11 mouse cellular contexts compared by ENCODE assay signal in the genomic region with DNA sequence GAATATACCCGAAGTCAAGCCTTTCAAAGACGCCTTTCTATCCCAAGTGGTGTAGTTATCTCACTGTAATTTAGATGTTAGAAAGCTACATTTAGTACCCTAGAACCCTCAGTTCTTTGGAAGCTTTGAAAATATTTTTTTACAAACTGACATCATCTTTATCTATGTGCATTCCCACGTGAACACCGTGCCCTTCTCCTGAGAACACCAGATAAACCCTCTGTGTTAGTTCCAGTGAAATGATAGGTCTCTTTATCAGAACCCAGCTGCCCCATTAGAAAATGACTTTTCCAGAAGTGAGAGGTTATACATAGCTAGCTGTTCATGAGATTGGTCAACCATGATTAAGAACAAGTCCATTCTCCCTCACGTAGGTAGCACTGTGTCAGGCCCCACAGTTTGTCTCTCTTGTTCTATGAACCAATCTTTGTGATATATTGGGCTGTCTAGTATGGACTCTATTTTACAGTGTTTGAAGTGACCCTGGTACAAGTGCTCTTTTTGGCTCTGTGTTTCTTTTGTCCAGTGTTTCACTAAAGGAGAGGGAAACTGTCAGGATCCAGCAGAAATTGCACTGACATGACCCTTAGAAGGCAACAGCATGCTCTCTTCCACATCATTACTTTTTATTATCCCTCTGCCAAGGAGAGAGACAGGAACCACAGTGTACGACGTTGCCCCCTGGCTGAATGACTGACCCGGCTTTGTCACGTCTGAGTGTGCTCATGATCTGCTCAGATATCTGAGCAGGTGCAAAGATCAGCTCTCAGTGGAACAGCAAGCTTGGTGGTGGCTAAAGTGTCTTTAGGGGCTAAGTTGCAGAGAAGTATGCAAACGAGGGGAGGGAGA.
DNase-seq lines count a peak whose midpoint lies in the region; ATAC-seq lines count a peak whose summit lies in the region.
"Had no signal": no experiment of that assay in that cellular context is flagged by ENCODE, and none has a peak within 500 bp of the region (broad histone marks: within the 10 kb centered on the region; RNA-seq: fewer than 3 reads in every experiment).

No protein-coding gene starts in this region.

- peak; percentile 32; the same call in 1 of the 2 replicates for ATAC-seq in cerebellum, adult (ENCODE audit: insufficient number of reproducible peaks, low FRiP score, low TSS enrichment)
- ATAC-seq in erythroblast, adult 5-6 weeks (replicated peaks; ENCODE audit: low FRiP score, poor library complexity, severe bottlenecking): peak; percentile 94
- ATAC-seq in megakaryocyte progenitor cell, adult 5-6 weeks (replicated peaks; ENCODE audit: poor library complexity): peak; percentile 93
- ATAC-seq: forebrain, embryonic 14.5 days had no signal

- DNase-seq in cerebellum, adult 18-20 months: no peak
- DNase-seq in kidney, postnatal 4 days: peak; percentile 9 to 13
- DNase-seq in kidney, adult 18-20 months: no peak
- DNase-seq in ovary, adult 18-20 months (ENCODE audit: low spot score): no peak
- no peak for DNase-seq in frontal cortex, adult 2 months (ENCODE audit: extremely low spot score in 1 of 2, low spot score in 1 of 2)
- DNase-seq: gastrocnemius, postnatal 10 days; lung, postnatal 14 days had no signal

Comparison
In these comparisons a context has a peak if more than half of its experiments do, and no peak if none do; other contexts are left out.
1. DNase-seq: peak in kidney, postnatal 4 days (2 of 2); none in cerebellum, adult 18-20 months (0 of 2), kidney, adult 18-20 months (single experiment), ovary, adult 18-20 months (single experiment) and frontal cortex, adult 2 months (0 of 2).
2. ATAC-seq: peak in every context shown above with its lines; median percentile 94 in erythroblast, adult 5-6 weeks; 93 in megakaryocyte progenitor cell, adult 5-6 weeks; 32 in cerebellum, adult.